Mouse (Mus musculus) layer of hippocampus, adult 9-11 months (tissue): ENCODE data around the gene Rhbdl1.
A peak's percentile ranks its signal among the peaks of the same experiment; 100 is the strongest.

ENCODE experiments used
- DNase-seq: peaks from one replicate; pipeline ENCODE4 v3.0.0; 2022

The Rhbdl1 gene

GRCm38 (mm10) chr17:25838904-25839303 lies 1.8 kb upstream of the Rhbdl1 start:
- no peak for DNase-seq

GRCm38 (mm10) chr17:25837533-25837932 lies 438 bp upstream of the Rhbdl1 start:
- no peak for DNase-seq

GRCm38 (mm10) chr17:25836397-25837075 lies 559 bp downstream of the Rhbdl1 start:
- no peak for DNase-seq

DNA sequence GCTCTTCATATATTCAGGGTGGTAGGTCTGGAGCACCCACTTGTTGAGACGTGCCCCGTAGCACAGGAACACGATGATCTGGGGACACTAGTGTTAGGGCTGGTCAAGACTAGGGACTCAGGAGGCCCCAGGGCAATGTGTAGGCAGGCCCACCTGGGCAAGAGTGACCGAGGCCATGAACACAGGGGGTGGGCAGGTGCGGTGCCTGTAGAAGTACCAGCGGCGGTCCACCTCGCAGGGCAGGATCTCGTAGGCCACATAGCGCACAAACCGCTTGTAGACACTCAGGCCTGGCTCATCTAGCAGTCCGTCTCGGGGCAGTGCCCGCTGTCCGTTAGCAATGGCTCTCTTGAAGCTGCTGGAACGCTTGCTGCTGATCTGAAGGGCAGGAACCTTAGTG lies 1.3 kb downstream of the Rhbdl1 start:
- DNase-seq: no peak

GRCm38 (mm10) chr17:25835301-25835700 lies 1.8 kb downstream of the Rhbdl1 start:
- DNase-seq: no peak

DNA sequence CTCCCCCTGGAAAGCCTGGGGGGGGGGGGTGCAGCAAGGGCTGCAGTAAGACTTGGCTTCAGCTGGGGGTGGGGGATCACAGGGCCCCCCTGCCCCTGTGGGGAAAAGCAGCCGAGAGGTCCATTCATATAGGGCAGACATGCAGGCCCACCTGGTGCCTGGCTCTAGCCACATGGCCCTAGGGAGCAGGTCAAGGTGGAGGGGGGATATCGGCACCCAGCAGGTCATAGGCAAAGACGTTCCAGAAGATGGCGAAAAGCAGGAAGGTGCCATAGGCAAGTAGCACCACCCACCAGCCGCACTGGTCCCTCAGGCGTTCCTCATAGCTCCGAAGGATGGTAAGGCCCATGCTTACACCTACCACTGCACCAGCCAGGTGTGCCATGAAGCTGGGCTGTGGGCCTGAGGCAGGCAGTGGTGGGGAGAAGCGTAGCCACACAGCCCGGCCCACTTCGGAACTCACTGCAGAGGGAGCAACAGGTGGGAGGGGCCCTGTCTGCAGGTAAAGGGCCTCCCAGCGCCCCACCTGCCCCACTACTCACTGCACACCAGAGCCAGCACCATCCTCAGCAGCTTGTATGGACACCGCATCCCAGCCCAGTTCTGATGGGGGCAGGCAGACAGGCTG lies 2.4 kb downstream of the Rhbdl1 start:
- DNase-seq: no peak

DNA sequence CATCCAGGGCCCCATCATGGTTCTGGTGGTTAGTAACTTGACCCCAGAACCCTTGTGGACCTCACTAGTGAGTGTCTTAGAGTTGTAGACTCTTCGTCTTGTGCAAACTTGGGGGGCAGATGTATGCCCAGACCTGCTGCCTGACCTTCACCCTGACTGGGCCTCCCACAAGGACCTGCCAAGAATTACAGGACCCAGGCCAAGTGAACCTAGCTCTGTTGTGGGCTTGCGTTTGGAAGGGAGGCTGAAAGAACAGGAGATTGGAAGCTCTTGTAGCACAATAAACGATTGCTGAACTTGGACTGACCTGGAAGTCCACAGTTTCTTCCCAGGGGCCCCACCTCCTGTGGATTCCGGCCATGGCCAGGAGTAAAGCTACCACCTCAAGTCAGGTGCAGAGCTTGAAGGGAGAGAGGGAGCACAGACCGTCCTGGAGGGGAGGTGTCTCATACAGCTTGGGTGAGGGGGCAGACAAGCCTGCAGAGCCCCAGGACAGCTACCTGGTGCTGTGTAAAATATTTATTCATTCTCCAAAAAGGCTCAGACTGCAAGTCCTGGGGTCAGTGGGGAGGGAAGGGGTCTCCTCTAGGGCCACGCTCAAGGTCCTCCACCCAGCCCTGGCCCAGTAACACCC lies 3.0 kb downstream of the Rhbdl1 start:
- DNase-seq: no peak

- peak; percentile 94 for DNase-seq
Measured at GRCm38 (mm10) chr17:25833291-25833663, 3.8 kb downstream of the Rhbdl1 start, which contains the start of gene Stub1. Gene Stub1, minus strand, starts transcription at chr17:25833404.

- peak; percentile 100 for DNase-seq
Measured at GRCm38 (mm10) chr17:25832436-25833290, 4.4 kb downstream of the Rhbdl1 start.

- DNase-seq: no peak
Measured at GRCm38 (mm10) chr17:25831451-25832281, 5.4 kb downstream of the Rhbdl1 start.

- DNase-seq: no peak
Measured at GRCm38 (mm10) chr17:25830806-25831431, 6.2 kb downstream of the Rhbdl1 start.

- no peak for DNase-seq
Measured at GRCm38 (mm10) chr17:25830200-25830753, 6.8 kb downstream of the Rhbdl1 start.

DNA sequence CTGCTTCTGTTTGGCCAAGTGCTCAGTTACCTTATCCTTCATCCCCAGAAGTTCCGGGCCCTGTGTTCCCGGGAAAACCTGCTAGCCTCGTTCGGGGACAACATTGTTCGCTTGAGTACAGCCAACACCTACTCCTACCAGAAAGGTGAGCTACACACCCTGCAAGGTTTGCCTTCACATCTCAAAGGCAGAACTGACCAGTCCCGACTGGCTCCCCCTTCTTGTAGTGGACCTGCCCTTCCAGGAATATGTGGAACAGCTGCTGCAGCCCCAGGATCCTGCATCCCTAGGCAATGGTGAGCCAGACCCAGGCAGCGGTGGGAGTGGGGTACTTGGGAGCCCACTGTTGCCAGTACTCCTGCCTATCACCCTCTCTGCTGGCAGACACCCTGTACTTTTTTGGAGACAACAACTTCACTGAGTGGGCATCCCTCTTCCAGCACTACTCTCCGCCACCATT lies 7.5 kb downstream of the Rhbdl1 start:
- DNase-seq: no peak

DNA sequence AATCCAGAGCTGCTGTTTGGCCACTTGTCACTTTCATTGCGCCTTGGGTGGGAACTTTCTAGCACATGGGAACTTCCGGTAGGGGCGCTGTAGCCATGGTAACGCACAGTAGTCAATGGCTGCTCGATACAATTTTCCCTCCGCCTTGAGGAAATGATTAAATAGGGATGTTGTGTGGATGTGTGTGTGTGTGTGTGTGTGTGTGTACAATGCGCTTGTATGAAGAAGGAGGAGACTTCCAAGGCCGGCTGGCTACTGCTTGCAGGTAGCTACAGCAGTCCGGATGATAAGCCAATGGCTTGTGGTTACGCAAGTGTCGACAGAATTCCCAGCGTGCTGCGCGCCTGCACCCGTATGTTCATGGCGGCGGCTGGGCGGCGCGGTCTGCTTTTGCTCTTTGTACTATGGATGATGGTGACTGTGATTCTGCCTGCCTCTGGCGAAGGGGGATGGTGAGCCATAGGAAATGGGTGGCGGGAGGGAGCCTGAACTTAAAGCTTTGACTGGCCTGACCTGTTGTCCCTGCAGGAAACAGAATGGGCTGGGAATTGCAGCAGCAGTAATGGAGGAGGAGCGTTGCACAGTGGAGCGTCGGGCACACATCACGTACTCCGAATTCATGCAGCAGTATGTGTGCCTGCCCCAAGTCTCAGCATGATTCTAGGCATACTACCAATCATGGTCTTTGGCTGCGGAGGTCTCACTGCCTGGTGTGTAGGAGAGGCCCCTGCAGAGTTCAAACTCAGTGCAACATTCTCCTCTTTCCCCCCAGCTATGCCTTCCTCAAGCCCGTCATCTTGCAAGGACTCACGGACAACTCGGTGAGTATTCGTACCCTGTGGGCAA lies 8.2 kb downstream of the Rhbdl1 start, which contains the start of gene Jmjd8:
Gene Jmjd8 (plus strand): TSS at position 156 of the 846 bp plus-strand sequence.
- DNase-seq: peak; percentile 87

DNA sequence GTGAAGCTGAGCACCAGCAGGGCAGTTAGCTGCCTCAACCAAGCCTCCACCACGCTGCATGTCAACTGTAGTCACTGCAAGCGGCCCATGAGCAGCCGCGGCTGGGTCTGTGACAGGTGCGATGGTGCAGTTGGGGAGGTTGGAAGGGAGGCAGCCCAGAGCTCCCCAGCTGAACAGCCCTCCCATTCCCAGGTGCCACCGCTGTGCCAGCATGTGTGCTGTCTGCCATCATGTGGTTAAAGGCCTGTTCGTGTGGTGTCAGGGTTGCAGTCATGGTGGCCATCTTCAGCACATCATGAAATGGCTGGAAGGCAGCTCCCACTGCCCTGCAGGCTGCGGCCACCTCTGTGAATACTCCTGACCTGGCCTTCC lies 8.9 kb downstream of the Rhbdl1 start:
- no peak for DNase-seq

DNA sequence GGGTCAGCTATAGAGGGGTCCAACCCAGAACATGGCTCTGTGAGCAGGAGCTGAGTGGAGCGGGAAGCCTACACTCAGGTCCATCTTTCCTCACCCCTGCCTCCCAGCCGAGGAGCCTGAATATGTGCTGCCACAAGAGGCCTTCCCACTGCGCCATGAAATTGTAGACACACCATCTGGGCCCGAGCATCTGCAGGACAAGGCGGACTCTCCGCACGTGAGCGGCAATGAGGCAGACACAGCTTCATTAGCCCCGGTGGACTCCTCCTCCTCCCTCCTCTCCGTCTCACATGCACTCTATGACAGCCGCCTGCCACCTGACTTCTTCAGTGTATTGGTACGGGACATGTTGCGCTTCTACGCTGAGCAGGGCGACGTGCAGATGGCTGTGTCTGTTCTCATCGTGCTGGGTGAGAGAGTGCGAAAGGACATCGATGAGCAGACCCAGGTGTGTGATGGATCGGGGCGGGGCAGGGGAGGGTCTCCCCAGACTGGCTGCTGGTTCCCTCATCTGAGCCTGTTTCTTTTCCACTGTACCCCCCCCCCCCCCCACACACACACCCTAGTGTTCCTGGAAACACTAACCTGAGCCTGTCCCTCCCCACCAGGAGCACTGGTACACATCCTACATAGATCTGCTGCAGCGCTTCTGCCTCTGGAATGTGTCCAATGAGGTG lies 9.4 kb downstream of the Rhbdl1 start:
- no peak for DNase-seq

DNA sequence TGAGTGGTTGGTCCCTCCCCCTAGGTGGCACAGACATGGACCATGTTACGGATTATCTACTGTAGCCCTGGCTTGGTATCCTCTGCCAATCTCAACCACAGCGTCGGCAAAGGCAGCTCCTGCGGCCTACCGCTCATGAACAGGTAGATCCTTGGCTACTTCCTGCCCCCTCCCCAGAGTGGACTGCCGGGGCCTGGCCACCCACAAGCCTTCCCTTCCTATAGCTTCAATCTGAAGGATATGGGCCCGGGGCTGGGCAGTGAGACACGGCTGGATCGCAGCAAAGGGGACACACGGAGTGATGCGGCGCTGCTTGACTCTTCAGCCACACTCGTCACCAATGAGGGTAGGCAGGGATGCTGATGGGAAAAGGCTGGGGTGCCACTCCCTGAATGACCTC lies 10.1 kb downstream of the Rhbdl1 start:
- DNase-seq: no peak

DNA sequence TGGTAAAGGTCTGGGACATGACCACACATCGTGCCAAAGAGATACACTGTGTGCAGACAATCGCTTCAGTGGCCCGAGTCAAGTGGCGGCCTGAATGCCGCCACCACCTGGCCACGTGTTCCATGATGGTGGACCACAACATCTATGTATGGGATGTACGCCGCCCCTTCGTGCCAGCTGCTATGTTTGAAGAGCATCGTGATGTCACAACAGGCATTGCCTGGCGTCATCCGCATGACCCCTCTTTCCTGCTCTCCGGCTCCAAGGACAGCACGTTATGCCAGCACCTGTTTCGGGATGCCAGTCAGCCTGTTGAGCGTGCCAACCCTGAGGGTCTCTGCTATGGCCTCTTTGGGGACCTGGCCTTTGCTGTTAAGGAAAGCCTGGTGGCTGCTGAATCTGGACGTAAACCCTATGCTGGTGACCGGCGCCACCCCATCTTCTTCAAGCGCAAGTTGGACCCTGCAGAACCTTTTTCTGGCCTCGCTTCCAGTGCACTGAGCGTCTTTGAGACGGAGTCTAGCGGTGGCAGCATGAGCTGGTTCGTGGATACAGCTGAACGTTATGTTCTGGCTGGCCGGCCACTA lies 11.0 kb downstream of the Rhbdl1 start:
- no peak for DNase-seq

GRCm38 (mm10) chr17:25825311-25825710 lies 11.8 kb downstream of the Rhbdl1 start:
- DNase-seq: no peak
